Mouse (Mus musculus) splenic B cell, adult 2 months (primary cell): ENCODE measurements around the gene Pyroxd2.
A peak's percentile ranks its signal among the peaks of the same experiment; 100 is the strongest.

ENCODE experiments used
- DNase-seq: peaks from one replicate; pipeline ENCODE4 v3.0.0-alpha.2; 2011; ENCODE audit warnings: low read depth, low spot score
- H3K27me3 ChIP-seq: 2 replicates; pipeline ENCODE4 v1.6.1; 2012; ENCODE audit warnings: mild to moderate bottlenecking, low read length, moderate library complexity, mixed read lengths; ENCODE audit not compliant: control insufficient read depth, poor library complexity, insufficient read depth, severe bottlenecking
- H3K36me3 ChIP-seq: 2 replicates; pipeline ENCODE4 v1.6.1; 2012; ENCODE audit warnings: mild to moderate bottlenecking, low read length, moderate library complexity, mixed read lengths; ENCODE audit not compliant: control insufficient read depth, poor library complexity, insufficient read depth, severe bottlenecking

Pyroxd2 gene

GRCm38 (mm10) chr19:42764398-42764797, 11.8 kb upstream of the Pyroxd2 start:
- no peak for DNase-seq
- Histone ChIP-seq H3K36me3 (no peaks in the 10 kb centered on the region; the same call in 1 of the 2 replicates), H3K27me3 (no peaks in the 10 kb centered on the region)

- Histone ChIP-seq H3K36me3 (no peaks in the 10 kb centered on the region; the same call in 1 of the 2 replicates), H3K27me3 (no peaks in the 10 kb centered on the region)
- DNase-seq, result no peak
Measured at GRCm38 (mm10) chr19:42756671-42757070, 4.1 kb upstream of the Pyroxd2 start.

- Histone ChIP-seq H3K36me3 (no peaks in the 10 kb centered on the region; the same call in 1 of the 2 replicates), H3K27me3 (no peaks in the 10 kb centered on the region)
- no peak for DNase-seq
Measured at GRCm38 (mm10) chr19:42755148-42755870, 2.7 kb upstream of the Pyroxd2 start.

- DNase-seq, result peak; percentile 23
- Histone ChIP-seq H3K36me3 (no peaks in the 10 kb centered on the region), H3K27me3 (no peaks in the 10 kb centered on the region)
Measured at GRCm38 (mm10) chr19:42753141-42753917, 754 bp upstream of the Pyroxd2 start.

GRCm38 (mm10) chr19:42750196-42750595, 2.4 kb downstream of the Pyroxd2 start:
- no peak for DNase-seq
- no peaks in the 10 kb centered on the region for H3K27me3 ChIP-seq
- no peaks in the 10 kb centered on the region for H3K36me3 ChIP-seq

GRCm38 (mm10) chr19:42746702-42747101, 5.9 kb downstream of the Pyroxd2 start:
- H3K27me3 ChIP-seq, result no peaks in the 10 kb centered on the region
- DNase-seq, result no peak

GRCm38 (mm10) chr19:42745869-42746224, 6.7 kb downstream of the Pyroxd2 start:
- Histone ChIP-seq H3K36me3 (no peaks in the 10 kb centered on the region), H3K27me3 (no peaks in the 10 kb centered on the region)
- no peak for DNase-seq

More at GRCm38 (mm10) chr19:42746702-42747101, 5.9 kb downstream of the Pyroxd2 start:
- no peaks in the 10 kb centered on the region for H3K36me3 ChIP-seq

- H3K27me3 ChIP-seq, result no peaks in the 10 kb centered on the region
- H3K36me3 ChIP-seq, result no peaks in the 10 kb centered on the region
- DNase-seq, result no peak
Measured at GRCm38 (mm10) chr19:42745084-42745868, 7.3 kb downstream of the Pyroxd2 start.

GRCm38 (mm10) chr19:42744162-42744586, 8.4 kb downstream of the Pyroxd2 start:
- H3K27me3 ChIP-seq, result no peaks in the 10 kb centered on the region
- no peaks in the 10 kb centered on the region for H3K36me3 ChIP-seq
- DNase-seq, result no peak

GRCm38 (mm10) chr19:42743261-42743660, 9.3 kb downstream of the Pyroxd2 start:
- DNase-seq, result no peak

GRCm38 (mm10) chr19:42741884-42742283, 10.7 kb downstream of the Pyroxd2 start:
- Histone ChIP-seq H3K36me3 (no peaks in the 10 kb centered on the region), H3K27me3 (no peaks in the 10 kb centered on the region)
- no peak for DNase-seq

More at GRCm38 (mm10) chr19:42743261-42743660, 9.3 kb downstream of the Pyroxd2 start:
- H3K36me3 ChIP-seq, result no peaks in the 10 kb centered on the region
- no peaks in the 10 kb centered on the region for H3K27me3 ChIP-seq

GRCm38 (mm10) chr19:42740163-42740899, 12.2 kb downstream of the Pyroxd2 start:
- no peak for DNase-seq

GRCm38 (mm10) chr19:42739734-42740133, 12.8 kb downstream of the Pyroxd2 start:
- no peak for DNase-seq
- no peaks in the 10 kb centered on the region for H3K27me3 ChIP-seq
- H3K36me3 ChIP-seq, result no peaks in the 10 kb centered on the region

More at GRCm38 (mm10) chr19:42740163-42740899, 12.2 kb downstream of the Pyroxd2 start:
- Histone ChIP-seq H3K36me3 (no peaks in the 10 kb centered on the region), H3K27me3 (no peaks in the 10 kb centered on the region)

GRCm38 (mm10) chr19:42737753-42738152, 14.8 kb downstream of the Pyroxd2 start:
- Histone ChIP-seq H3K36me3 (no peaks in the 10 kb centered on the region), H3K27me3 (no peaks in the 10 kb centered on the region)
- no peak for DNase-seq
